Mouse (Mus musculus): ENCODE results near the gene BC048403. TPM values are rescaled to one million over a fixed set of nuclear protein-coding genes. Genes with fewer than 3 reads are reported as not detected.

Gene BC048403
- polyA plus RNA-seq, 1 experiment from 2014 or later = 2.5 TPM

GRCm38 (mm10) chr10:121731048-121731725, 8.6 kb upstream of the BC048403 start:
- Histone ChIP-seq H3K9ac (ENCODE audit: low read length) (no peak overlapping the region), H3K36me3 (ENCODE audit: control insufficient read depth, insufficient read depth, low read length) (no peaks in the 10 kb centered on the region), H3K27me3 (ENCODE audit: control insufficient read depth, insufficient read depth, low read length) (no peaks in the 10 kb centered on the region), H3K4me2 (ENCODE audit: low read length) (no peak overlapping the region), H3K9me3 (ENCODE audit: control insufficient read depth, low read length) (no peaks in the 10 kb centered on the region), H3K4me1 (ENCODE audit: control insufficient read depth in 2 of 2, insufficient read depth in 2 of 2, low read length in 2 of 2) (no peaks in the 10 kb centered on the region), H3K4me3 (ENCODE audit: control insufficient read depth in 1 of 2, insufficient read depth in 1 of 2, low read depth in 1 of 2, low read length in 2 of 2) (no peak overlapping the region), H3K27ac (replicated peaks in 1 of 2; ENCODE audit: control insufficient read depth in 1 of 2, insufficient read depth in 1 of 2, low read depth in 2 of 2, low read length in 2 of 2) (no peak overlapping the region)
- WGBS = 89% methylated on average over 8 of the region's 8 CpGs
- no peak for ATAC-seq (ENCODE audit: insufficient number of reproducible peaks, insufficient read depth, low FRiP score, low read depth)

GRCm38 (mm10) chr10:121732542-121732941, 7.2 kb upstream of the BC048403 start:
- H3K4me1 ChIP-seq (ENCODE audit: control insufficient read depth in 2 of 2, insufficient read depth in 2 of 2, low read length in 2 of 2) = no peaks in the 10 kb centered on the region
- H3K9me3 ChIP-seq (ENCODE audit: control insufficient read depth, low read length) = no peaks in the 10 kb centered on the region
- no peaks in the 10 kb centered on the region for H3K36me3 ChIP-seq (ENCODE audit: control insufficient read depth, insufficient read depth, low read length)
- WGBS = 89% methylated on average over 9 of the region's 9 CpGs
- no peak overlapping the region for H3K4me2 ChIP-seq (ENCODE audit: low read length)
- H3K9ac ChIP-seq (ENCODE audit: low read length) = no peak overlapping the region
- no peak for ATAC-seq (ENCODE audit: insufficient number of reproducible peaks, insufficient read depth, low FRiP score, low read depth)
- H3K27me3 ChIP-seq (ENCODE audit: control insufficient read depth, insufficient read depth, low read length) = no peaks in the 10 kb centered on the region
- no peak overlapping the region for H3K4me3 ChIP-seq (ENCODE audit: control insufficient read depth in 1 of 2, insufficient read depth in 1 of 2, low read depth in 1 of 2, low read length in 2 of 2)
- no peak overlapping the region for H3K27ac ChIP-seq (replicated peaks in 1 of 2; ENCODE audit: control insufficient read depth in 1 of 2, insufficient read depth in 1 of 2, low read depth in 2 of 2, low read length in 2 of 2)

GRCm38 (mm10) chr10:121737256-121737655, 2.5 kb upstream of the BC048403 start:
- Histone ChIP-seq H3K27ac (replicated peaks in 1 of 2; ENCODE audit: control insufficient read depth in 1 of 2, insufficient read depth in 1 of 2, low read depth in 2 of 2, low read length in 2 of 2) (no peak overlapping the region), H3K36me3 (ENCODE audit: control insufficient read depth, insufficient read depth, low read length) (no peaks in the 10 kb centered on the region), H3K9ac (ENCODE audit: low read length) (no peak overlapping the region), H3K27me3 (ENCODE audit: control insufficient read depth, insufficient read depth, low read length) (no peaks in the 10 kb centered on the region), H3K9me3 (ENCODE audit: control insufficient read depth, low read length) (no peaks in the 10 kb centered on the region), H3K4me3 (ENCODE audit: control insufficient read depth in 1 of 2, insufficient read depth in 1 of 2, low read depth in 1 of 2, low read length in 2 of 2) (no peak overlapping the region), H3K4me2 (ENCODE audit: low read length) (no peak overlapping the region), H3K4me1 (ENCODE audit: control insufficient read depth in 2 of 2, insufficient read depth in 2 of 2, low read length in 2 of 2) (peaks cover 0 to 4% of the 10 kb centered on the region in 2 experiments; a peak in 2 of 4 replicates)
- ATAC-seq (ENCODE audit: insufficient number of reproducible peaks, insufficient read depth, low FRiP score, low read depth) = no peak
- WGBS = 82% methylated on average over 3 of the region's 3 CpGs

- Histone ChIP-seq H3K27me3 (ENCODE audit: control insufficient read depth, insufficient read depth, low read length) (no peaks in the 10 kb centered on the region), H3K27ac (replicated peaks in 1 of 2; ENCODE audit: control insufficient read depth in 1 of 2, insufficient read depth in 1 of 2, low read depth in 2 of 2, low read length in 2 of 2) (no peak overlapping the region), H3K4me2 (ENCODE audit: low read length) (no peak overlapping the region), H3K9ac (ENCODE audit: low read length) (no peak overlapping the region), H3K36me3 (ENCODE audit: control insufficient read depth, insufficient read depth, low read length) (peaks cover 8% of the 10 kb centered on the region), H3K9me3 (ENCODE audit: control insufficient read depth, low read length) (no peaks in the 10 kb centered on the region), H3K4me3 (ENCODE audit: control insufficient read depth in 1 of 2, insufficient read depth in 1 of 2, low read depth in 1 of 2, low read length in 2 of 2) (no peak overlapping the region), H3K4me1 (ENCODE audit: control insufficient read depth in 2 of 2, insufficient read depth in 2 of 2, low read length in 2 of 2) (peaks cover 0 to 4% of the 10 kb centered on the region in 2 experiments; a peak in 2 of 4 replicates)
- ATAC-seq (ENCODE audit: insufficient number of reproducible peaks, insufficient read depth, low FRiP score, low read depth) = no peak
- 72% methylated on average over 4 of the region's 4 CpGs for WGBS
Observed at GRCm38 (mm10) chr10:121742336-121742735, 2.6 kb downstream of the BC048403 start.

GRCm38 (mm10) chr10:121750175-121750574, 10.4 kb downstream of the BC048403 start:
- 91% methylated on average over 12 of the region's 12 CpGs for WGBS
- Histone ChIP-seq H3K4me2 (ENCODE audit: low read length) (no peak overlapping the region), H3K4me1 (ENCODE audit: control insufficient read depth in 2 of 2, insufficient read depth in 2 of 2, low read length in 2 of 2) (no peaks in the 10 kb centered on the region), H3K36me3 (ENCODE audit: control insufficient read depth, insufficient read depth, low read length) (peaks cover 16% of the 10 kb centered on the region), H3K27ac (replicated peaks in 1 of 2; ENCODE audit: control insufficient read depth in 1 of 2, insufficient read depth in 1 of 2, low read depth in 2 of 2, low read length in 2 of 2) (no peak overlapping the region), H3K9ac (ENCODE audit: low read length) (no peak overlapping the region), H3K9me3 (ENCODE audit: control insufficient read depth, low read length) (no peaks in the 10 kb centered on the region), H3K4me3 (ENCODE audit: control insufficient read depth in 1 of 2, insufficient read depth in 1 of 2, low read depth in 1 of 2, low read length in 2 of 2) (no peak overlapping the region), H3K27me3 (ENCODE audit: control insufficient read depth, insufficient read depth, low read length) (no peaks in the 10 kb centered on the region)
- ATAC-seq (ENCODE audit: insufficient number of reproducible peaks, insufficient read depth, low FRiP score, low read depth) = no peak

- 80% methylated on average over 5 of the region's 5 CpGs for WGBS
- H3K27ac ChIP-seq (replicated peaks in 1 of 2; ENCODE audit: control insufficient read depth in 1 of 2, insufficient read depth in 1 of 2, low read depth in 2 of 2, low read length in 2 of 2) = no peak overlapping the region
- H3K4me2 ChIP-seq (ENCODE audit: low read length) = no peak overlapping the region
- 0 out of 2 replicates have a peak, but pooled peaks cover 8% of the 10 kb centered on the region for H3K36me3 ChIP-seq (ENCODE audit: control insufficient read depth, insufficient read depth, low read length)
- ATAC-seq (ENCODE audit: insufficient number of reproducible peaks, insufficient read depth, low FRiP score, low read depth) = no peak
- no peaks in the 10 kb centered on the region for H3K9me3 ChIP-seq (ENCODE audit: control insufficient read depth, low read length)
- no peaks in the 10 kb centered on the region for H3K4me1 ChIP-seq (ENCODE audit: control insufficient read depth in 2 of 2, insufficient read depth in 2 of 2, low read length in 2 of 2)
- no peaks in the 10 kb centered on the region for H3K27me3 ChIP-seq (ENCODE audit: control insufficient read depth, insufficient read depth, low read length)
- H3K9ac ChIP-seq (ENCODE audit: low read length) = no peak overlapping the region
- no peak overlapping the region for H3K4me3 ChIP-seq (ENCODE audit: control insufficient read depth in 1 of 2, insufficient read depth in 1 of 2, low read depth in 1 of 2, low read length in 2 of 2)
Observed at GRCm38 (mm10) chr10:121754237-121754636, 14.5 kb downstream of the BC048403 start.

GRCm38 (mm10) chr10:121755822-121756221, 16.1 kb downstream of the BC048403 start:
- Histone ChIP-seq H3K4me1 (ENCODE audit: control insufficient read depth in 2 of 2, insufficient read depth in 2 of 2, low read length in 2 of 2) (no peaks in the 10 kb centered on the region), H3K36me3 (ENCODE audit: control insufficient read depth, insufficient read depth, low read length) (0 out of 2 replicates have a peak, but pooled peaks cover 4% of the 10 kb centered on the region), H3K4me3 (ENCODE audit: control insufficient read depth in 1 of 2, insufficient read depth in 1 of 2, low read depth in 1 of 2, low read length in 2 of 2) (no peak overlapping the region), H3K9me3 (ENCODE audit: control insufficient read depth, low read length) (no peaks in the 10 kb centered on the region), H3K27ac (replicated peaks in 1 of 2; ENCODE audit: control insufficient read depth in 1 of 2, insufficient read depth in 1 of 2, low read depth in 2 of 2, low read length in 2 of 2) (no peak overlapping the region), H3K9ac (ENCODE audit: low read length) (no peak overlapping the region), H3K27me3 (ENCODE audit: control insufficient read depth, insufficient read depth, low read length) (no peaks in the 10 kb centered on the region), H3K4me2 (ENCODE audit: low read length) (no peak overlapping the region)
- 49% methylated on average over 1 of the region's 1 CpGs for WGBS
- ATAC-seq (ENCODE audit: insufficient number of reproducible peaks, insufficient read depth, low FRiP score, low read depth) = no peak

GRCm38 (mm10) chr10:121756677-121757076, 16.9 kb downstream of the BC048403 start:
- ATAC-seq (ENCODE audit: insufficient number of reproducible peaks, insufficient read depth, low FRiP score, low read depth) = no peak
- Histone ChIP-seq H3K4me1 (ENCODE audit: control insufficient read depth in 2 of 2, insufficient read depth in 2 of 2, low read length in 2 of 2) (no peaks in the 10 kb centered on the region), H3K4me2 (ENCODE audit: low read length) (no peak overlapping the region), H3K27ac (replicated peaks in 1 of 2; ENCODE audit: control insufficient read depth in 1 of 2, insufficient read depth in 1 of 2, low read depth in 2 of 2, low read length in 2 of 2) (no peak overlapping the region), H3K27me3 (ENCODE audit: control insufficient read depth, insufficient read depth, low read length) (no peaks in the 10 kb centered on the region), H3K36me3 (ENCODE audit: control insufficient read depth, insufficient read depth, low read length) (0 out of 2 replicates have a peak, but pooled peaks cover 3% of the 10 kb centered on the region), H3K9ac (ENCODE audit: low read length) (no peak overlapping the region), H3K9me3 (ENCODE audit: control insufficient read depth, low read length) (no peaks in the 10 kb centered on the region), H3K4me3 (ENCODE audit: control insufficient read depth in 1 of 2, insufficient read depth in 1 of 2, low read depth in 1 of 2, low read length in 2 of 2) (no peak overlapping the region)
- 78% methylated on average over 4 of the region's 4 CpGs for WGBS
